Mouse (Mus musculus) hindbrain, embryonic 16.5 days (tissue): ENCODE measurements at regions not wholly inside any gene's neighbourhood (a gene's known extent, or its start where the extent isn't known, plus 50 kb on each side); places are given as distances from the start of the nearest gene placed in this dataset.

Experiments used
- ATAC-seq: fragments of 200-750 bp; cut with Nextera tagmentation; 2 replicates; pipeline ENCODE4 v1.8.0; 2017; ENCODE audit warnings: moderate TSS enrichment, moderate library complexity
- H3K27ac ChIP-seq: fragments of 300-500 bp; sonication (generic); 2 replicates; pipeline ENCODE4 v1.5.1; 2014; ENCODE audit warnings: low read depth, mild to moderate bottlenecking, control low read depth, low read length, moderate library complexity
- H3K27me3 ChIP-seq: fragments of 300-500 bp; sonication (generic); replicated peaks from 2 replicates; pipeline ENCODE4 v1.6.1; 2014; ENCODE audit warnings: low read length; ENCODE audit not compliant: control insufficient read depth, insufficient read depth
- H3K36me3 ChIP-seq: fragments of 300-500 bp; sonication (generic); 2 replicates; pipeline ENCODE4 v1.6.1; 2014; ENCODE audit warnings: mild to moderate bottlenecking, low read length, moderate library complexity, mixed read lengths; ENCODE audit not compliant: control insufficient read depth, insufficient read depth
- H3K4me1 ChIP-seq: fragments of 300-500 bp; sonication (generic); 2 replicates; pipeline ENCODE4 v1.6.1; 2014; ENCODE audit warnings: low read depth, low read length; ENCODE audit not compliant: control insufficient read depth, insufficient read depth
- H3K4me2 ChIP-seq: fragments of 300-500 bp; sonication (generic); 2 replicates; pipeline ENCODE4 v1.6.1; 2014; ENCODE audit warnings: mild to moderate bottlenecking, low read length, control low read depth, moderate library complexity
- H3K4me3 ChIP-seq: fragments of 300-500 bp; sonication (generic); 2 replicates; pipeline ENCODE4 v1.5.1; 2014; ENCODE audit warnings: mild to moderate bottlenecking, low read length, control low read depth, moderate library complexity
- H3K9ac ChIP-seq: fragments of 300-500 bp; sonication (generic); 2 replicates; pipeline ENCODE4 v1.6.1; 2014; ENCODE audit warnings: low read depth, mild to moderate bottlenecking, control low read depth, low read length, moderate library complexity
- H3K9me3 ChIP-seq: fragments of 300-500 bp; sonication (generic); 2 replicates; pipeline ENCODE4 v1.6.1; 2014; ENCODE audit warnings: mild to moderate bottlenecking, low read length, moderate library complexity; ENCODE audit not compliant: control insufficient read depth
- WGBS: fragments of 180-500 bp; shearing (Covaris S2); extraction: QIAGEN DNeasy Blood & Tissue Kit; methylation state at CpG from one replicate; pipeline ENCODE4 v1.1.7; 2014; 5-methylcytosine and 5-hydroxymethylcytosine counted together

- Histone ChIP-seq H3K27me3 (no peaks in the 10 kb centered on the region), H3K36me3 (no peaks in the 10 kb centered on the region), H3K9ac (no peak overlapping the region), H3K4me2 (no peak overlapping the region), H3K4me3 (no peak overlapping the region), H3K4me1 (peaks cover 23% of the 10 kb centered on the region), H3K9me3 (no peaks in the 10 kb centered on the region), H3K27ac (no peak overlapping the region)
- 5% methylated on average over 10 of the region's 10 CpGs for WGBS
- ATAC-seq: peak; percentile 67
Observed at GRCm38 (mm10) chr5:111649012-111649411, 84.7 kb upstream of the Gm26897 start.

- peaks cover 23% of the 10 kb centered on the region for H3K4me1 ChIP-seq
- no peak for ATAC-seq
- 31% methylated on average over 2 of the region's 2 CpGs for WGBS
Observed at GRCm38 (mm10) chr5:111652472-111652871, 81.3 kb upstream of the Gm26897 start.

GRCm38 (mm10) chr5:111656436-111656835 lies 77.3 kb upstream of the Gm26897 start:
- Histone ChIP-seq H3K9me3 (no peaks in the 10 kb centered on the region), H3K4me3 (no peak overlapping the region), H3K4me1 (peaks cover 21% of the 10 kb centered on the region), H3K9ac (no peak overlapping the region), H3K27me3 (no peaks in the 10 kb centered on the region), H3K36me3 (no peaks in the 10 kb centered on the region), H3K4me2 (no peak overlapping the region), H3K27ac (no peak overlapping the region)
- 73% methylated on average over 2 of the region's 2 CpGs for WGBS
- ATAC-seq: no peak

More at GRCm38 (mm10) chr5:111652472-111652871, 81.3 kb upstream of the Gm26897 start:
- no peaks in the 10 kb centered on the region for H3K27me3 ChIP-seq
- no peak overlapping the region for H3K4me2 ChIP-seq
- no peak overlapping the region for H3K9ac ChIP-seq
- H3K36me3 ChIP-seq: no peaks in the 10 kb centered on the region
- H3K27ac ChIP-seq: no peak overlapping the region
- H3K9me3 ChIP-seq: no peaks in the 10 kb centered on the region
- no peak overlapping the region for H3K4me3 ChIP-seq

GRCm38 (mm10) chr5:111657759-111658429 lies 75.8 kb upstream of the Gm26897 start:
- no peaks in the 10 kb centered on the region for H3K36me3 ChIP-seq
- peaks cover 23% of the 10 kb centered on the region for H3K4me1 ChIP-seq
- no peak overlapping the region for H3K27ac ChIP-seq
- H3K4me2 ChIP-seq: no peak overlapping the region
- H3K27me3 ChIP-seq: no peaks in the 10 kb centered on the region
- 71% methylated on average over 3 of the region's 3 CpGs for WGBS
- ATAC-seq: no peak
- no peak overlapping the region for H3K9ac ChIP-seq
- no peak overlapping the region for H3K4me3 ChIP-seq
- no peaks in the 10 kb centered on the region for H3K9me3 ChIP-seq

- Histone ChIP-seq H3K9ac (no peak overlapping the region), H3K27ac (no peak overlapping the region), H3K27me3 (no peaks in the 10 kb centered on the region), H3K36me3 (no peaks in the 10 kb centered on the region), H3K4me3 (no peak overlapping the region), H3K4me1 (peaks cover 23% of the 10 kb centered on the region), H3K9me3 (no peaks in the 10 kb centered on the region), H3K4me2 (no peak overlapping the region)
- 65% methylated on average over 3 of the region's 3 CpGs for WGBS
- no peak for ATAC-seq
Observed at GRCm38 (mm10) chr5:111659229-111659628, 74.5 kb upstream of the Gm26897 start.

- Histone ChIP-seq H3K4me1 (peaks cover 23% of the 10 kb centered on the region), H3K9ac (no peak overlapping the region), H3K27me3 (no peaks in the 10 kb centered on the region), H3K4me3 (no peak overlapping the region), H3K9me3 (no peaks in the 10 kb centered on the region), H3K36me3 (no peaks in the 10 kb centered on the region), H3K4me2 (no peak overlapping the region), H3K27ac (peak overlapping the region; percentile 68)
- WGBS: 16% methylated on average over 10 of the region's 10 CpGs
- ATAC-seq: peak; percentile 85
Observed at GRCm38 (mm10) chr5:111660447-111660846, 73.3 kb upstream of the Gm26897 start.

GRCm38 (mm10) chr5:111660968-111661367 lies 72.8 kb upstream of the Gm26897 start:
- Histone ChIP-seq H3K4me1 (peaks cover 23% of the 10 kb centered on the region), H3K9me3 (no peaks in the 10 kb centered on the region), H3K4me2 (no peak overlapping the region), H3K36me3 (no peaks in the 10 kb centered on the region), H3K27me3 (no peaks in the 10 kb centered on the region), H3K4me3 (no peak overlapping the region), H3K27ac (peak overlapping the region; percentile 68), H3K9ac (no peak overlapping the region)
- WGBS: 19% methylated on average over 6 of the region's 6 CpGs
- ATAC-seq: peak; percentile 15

GRCm38 (mm10) chr5:111661971-111662370 lies 71.8 kb upstream of the Gm26897 start:
- 26% methylated on average over 12 of the region's 12 CpGs for WGBS
- Histone ChIP-seq H3K4me1 (peaks cover 23% of the 10 kb centered on the region), H3K4me3 (no peak overlapping the region), H3K27ac (peak overlapping the region; percentile 68), H3K9me3 (no peaks in the 10 kb centered on the region), H3K9ac (no peak overlapping the region), H3K27me3 (no peaks in the 10 kb centered on the region), H3K36me3 (no peaks in the 10 kb centered on the region), H3K4me2 (no peak overlapping the region)
- ATAC-seq: 0 out of 2 replicates have a peak, but pooled peaks have one; percentile 18

GRCm38 (mm10) chr5:111663831-111664230 lies 69.9 kb upstream of the Gm26897 start:
- WGBS: 84% methylated on average over 7 of the region's 7 CpGs
- H3K36me3 ChIP-seq: no peaks in the 10 kb centered on the region
- no peak overlapping the region for H3K4me3 ChIP-seq
- peaks cover 23% of the 10 kb centered on the region for H3K4me1 ChIP-seq
- no peak overlapping the region for H3K27ac ChIP-seq
- H3K9me3 ChIP-seq: peaks cover 4% of the 10 kb centered on the region
- H3K4me2 ChIP-seq: no peak overlapping the region
- no peaks in the 10 kb centered on the region for H3K27me3 ChIP-seq
- no peak for ATAC-seq
- no peak overlapping the region for H3K9ac ChIP-seq
